Mouse (Mus musculus) hindbrain, embryonic 12.5 days (tissue): ENCODE data around the gene Hps6. TPM values are rescaled to one million over a fixed set of nuclear protein-coding genes. Genes with fewer than 3 reads are reported as not detected.

Experiments used
- polyA plus RNA-seq: library from polyadenylated mRNA; unstranded; fragments of >200 nt; fragmentation: Nextera tagmentation; extraction: Ambion mirVana; gene quantifications from 2 replicates; pipeline ENCODE4 v1.2.1, GENCODE M21; 2016

Hps6 gene
- polyA plus RNA-seq, 1 experiment from 2014 or later: 5.1 TPM

Other genes with a start within 250 kb of the Hps6 start
- gene Mgea5, start 219.7 kb upstream of the Hps6 start, polyA plus RNA-seq: 113 and 121 TPM in 2 replicates
- gene Kcnip2, start 187.4 kb upstream of the Hps6 start, polyA plus RNA-seq: 3.0 and 3.7 TPM in 2 replicates
- gene Armh3, start 5.0 kb upstream of the Hps6 start, polyA plus RNA-seq: 21.3 and 24.2 TPM in 2 replicates
- 28.5 and 30.8 TPM in 2 replicates for gene Pprc1, start 41.4 kb downstream of the Hps6 start, polyA plus RNA-seq
- 129 and 138 TPM in 2 replicates for gene Ldb1, start 41.7 kb downstream of the Hps6 start, polyA plus RNA-seq
- gene Nolc1, start 72.4 kb downstream of the Hps6 start, polyA plus RNA-seq: 84.9 and 88.7 TPM in 2 replicates
- 0.23 TPM in 1 of 2 replicates, not detected in the other for gene Elovl3, start 128.4 kb downstream of the Hps6 start, polyA plus RNA-seq
- gene Pitx3, start 144.8 kb downstream of the Hps6 start, polyA plus RNA-seq: 0.90 and 3.5 TPM in 2 replicates
- 76.1 and 80.5 TPM in 2 replicates for gene Gbf1, start 149.0 kb downstream of the Hps6 start, polyA plus RNA-seq